Mouse (Mus musculus) myocyte (in vitro differentiated cells): Measurements from ENCODE around the gene Adarb2.

ENCODE experiments used
- CEBPB ChIP-seq: IDR thresholded peaks from 2 replicates; pipeline ENCODE4 v1.6.1; 2011; ENCODE audit warnings: mild to moderate bottlenecking, moderate library complexity; ENCODE audit not compliant: poor library complexity, insufficient read depth, severe bottlenecking
- E2F4 ChIP-seq: IDR thresholded peaks from one replicate; pipeline ENCODE4 v1.6.1; 2011; ENCODE audit warnings: mild to moderate bottlenecking, control low read depth, moderate library complexity; ENCODE audit not compliant: insufficient read depth
- MAX ChIP-seq: IDR thresholded peaks from one replicate; pipeline ENCODE4 v1.6.1; 2011; ENCODE audit warnings: low read depth, mild to moderate bottlenecking, control low read depth
- POLR2A ChIP-seq: IDR thresholded peaks from one replicate; pipeline ENCODE4 v1.6.1; 2011; ENCODE audit warnings: low read depth, mild to moderate bottlenecking, control low read depth, moderate library complexity; ENCODE audit not compliant: insufficient read length
- POLR2AphosphoS2 ChIP-seq: IDR thresholded peaks from one replicate; pipeline ENCODE4 v1.6.1; 2011; ENCODE audit warnings: low read depth, control low read depth; ENCODE audit not compliant: insufficient read length
- SRF ChIP-seq: IDR thresholded peaks from one replicate; pipeline ENCODE4 v1.6.1; 2011; ENCODE audit warnings: low read depth; ENCODE audit not compliant: control insufficient read depth, insufficient read length
- TCF12 ChIP-seq: IDR thresholded peaks from one replicate; pipeline ENCODE4 v1.6.1; 2011; ENCODE audit warnings: mild to moderate bottlenecking, control low read depth; ENCODE audit not compliant: poor library complexity, insufficient read depth, severe bottlenecking
- TCF3 ChIP-seq: IDR thresholded peaks from one replicate; pipeline ENCODE4 v1.6.1; 2011; ENCODE audit warnings: low read depth, control low read depth; ENCODE audit not compliant: insufficient read length
- USF1 ChIP-seq: IDR thresholded peaks from one replicate; pipeline ENCODE4 v1.6.1; 2011; ENCODE audit warnings: low read depth, mild to moderate bottlenecking, control low read depth, moderate library complexity

DNA sequence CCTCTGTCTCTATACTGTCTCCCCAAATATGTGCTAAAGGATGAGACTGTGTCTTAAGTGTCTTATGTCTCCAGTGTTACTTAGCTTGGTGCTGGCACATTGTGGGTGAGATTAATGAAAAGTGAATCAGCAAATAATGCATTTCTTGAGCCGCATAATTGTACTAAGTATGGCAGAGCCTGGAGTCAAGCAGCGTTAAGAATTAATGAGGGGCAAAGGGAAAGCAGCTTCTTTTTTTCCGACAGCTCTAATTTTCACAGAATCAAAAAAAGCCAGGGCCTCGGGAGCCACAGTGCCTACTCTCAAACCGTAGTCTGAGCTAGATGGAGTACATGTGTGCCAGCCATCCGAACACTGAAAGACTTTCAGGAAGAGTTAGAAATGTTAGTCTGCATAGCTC, 488.8 kb downstream of the Adarb2 start:
- TF ChIP-seq POLR2A (no peak), E2F4 (no peak), USF1 (no peak), CEBPB (no peak), TCF3 (no peak), SRF (no peak), MAX (no peak), TCF12 (no peak), POLR2AphosphoS2 (no peak)
